Mouse (Mus musculus) layer of hippocampus, postnatal 10 days (tissue): Measurements from ENCODE around the gene Chn2. TPM values are rescaled to one million over a fixed set of nuclear protein-coding genes. Genes with fewer than 3 reads are reported as not detected.

Source experiments
- DNase-seq, 2 experiments: peaks; one replicate each; pipeline ENCODE4 v3.0.0; 2021; ENCODE audit warnings: low spot score in 2 of 2
- total RNA-seq, 2 experiments: library from RNA; stranded (reverse); gene quantifications; 2 replicates each; pipeline ENCODE4 v1.2.3; 2021

Gene Chn2
- total RNA-seq, 2 experiments from 2014 or later = 26.5 to 31.0 TPM

- no peak for DNase-seq
Observed at GRCm38 (mm10) chr6:54041386-54042043, 2.2 kb downstream of the Chn2 start.

GRCm38 (mm10) chr6:54042142-54042541 lies 2.8 kb downstream of the Chn2 start:
- DNase-seq = no peak

GRCm38 (mm10) chr6:54043536-54043935 lies 4.2 kb downstream of the Chn2 start:
- DNase-seq = no peak

GRCm38 (mm10) chr6:54045748-54046721 lies 6.7 kb downstream of the Chn2 start:
- DNase-seq = no peak

GRCm38 (mm10) chr6:54046884-54047747 lies 7.8 kb downstream of the Chn2 start:
- DNase-seq = no peak

- no peak for DNase-seq
Observed at GRCm38 (mm10) chr6:54048768-54049167, 9.4 kb downstream of the Chn2 start.

- no peak for DNase-seq
Observed at GRCm38 (mm10) chr6:54051173-54051572, 11.8 kb downstream of the Chn2 start.

GRCm38 (mm10) chr6:54052124-54052523 lies 12.8 kb downstream of the Chn2 start:
- DNase-seq = no peak

- DNase-seq = no peak
Observed at GRCm38 (mm10) chr6:54052666-54053065, 13.3 kb downstream of the Chn2 start.

- no peak for DNase-seq
Observed at GRCm38 (mm10) chr6:54053316-54053715, 14.0 kb downstream of the Chn2 start.

- no peak for DNase-seq
Observed at GRCm38 (mm10) chr6:54055387-54055786, 16.0 kb downstream of the Chn2 start.

- DNase-seq = no peak
Observed at GRCm38 (mm10) chr6:54056548-54057532, 17.5 kb downstream of the Chn2 start.

- no peak for DNase-seq
Observed at GRCm38 (mm10) chr6:54057661-54058060, 18.3 kb downstream of the Chn2 start.

GRCm38 (mm10) chr6:54058837-54059236 lies 19.5 kb downstream of the Chn2 start:
- no peak for DNase-seq

GRCm38 (mm10) chr6:54060258-54060657 lies 20.9 kb downstream of the Chn2 start:
- DNase-seq = no peak

- DNase-seq = no peak
Observed at GRCm38 (mm10) chr6:54061375-54061774, 22.0 kb downstream of the Chn2 start.

GRCm38 (mm10) chr6:54063878-54064277 lies 24.5 kb downstream of the Chn2 start:
- no peak for DNase-seq

- no peak for DNase-seq
Observed at GRCm38 (mm10) chr6:54067380-54067779, 28.0 kb downstream of the Chn2 start.

- DNase-seq = no peak
Observed at GRCm38 (mm10) chr6:54068882-54069281, 29.5 kb downstream of the Chn2 start.

GRCm38 (mm10) chr6:54070736-54071135 lies 31.4 kb downstream of the Chn2 start:
- DNase-seq = peak in 1 of 2 experiments; percentile 44
